Mouse (Mus musculus) heart, embryonic 14.5 days (tissue): ENCODE measurements around the gene Tank. TPM values are rescaled to one million over a fixed set of nuclear protein-coding genes. Genes with fewer than 3 reads are reported as not detected.
A peak's percentile ranks its signal among the peaks of the same experiment; 100 is the strongest.

Experiments used
- ATAC-seq: fragments of 200-750 bp; cut with Nextera tagmentation; 2 replicates; pipeline ENCODE4 v1.8.0; 2017; ENCODE audit warnings: low read depth, moderate TSS enrichment; ENCODE audit not compliant: insufficient number of reproducible peaks, insufficient read depth, low FRiP score
- H3K27ac ChIP-seq, 2 experiments: fragments of 200-500 bp in 1 of 2; fragments of 300-500 bp in 1 of 2; sonication (generic) in 1 of 2; replicated peaks in 1 of 2; 2 replicates each; pipeline ENCODE4 v1.5.1; 2012 to 2014; ENCODE audit warnings: low read depth in 2 of 2, low read length in 2 of 2, control low read depth in 1 of 2, mild to moderate bottlenecking in 1 of 2, mixed read lengths in 1 of 2; ENCODE audit not compliant: control insufficient read depth in 1 of 2, insufficient read depth in 1 of 2
- H3K27me3 ChIP-seq: fragments of 300-500 bp; sonication (generic); 2 replicates; pipeline ENCODE4 v1.6.1; 2014; ENCODE audit warnings: mild to moderate bottlenecking, low read length, control low read depth; ENCODE audit not compliant: control insufficient read depth, insufficient read depth
- H3K36me3 ChIP-seq: fragments of 300-500 bp; sonication (generic); 2 replicates; pipeline ENCODE4 v1.6.1; 2014; ENCODE audit warnings: mild to moderate bottlenecking, control low read depth, low read length, mixed read lengths; ENCODE audit not compliant: control insufficient read depth, insufficient read depth
- H3K4me1 ChIP-seq, 2 experiments: fragments of 200-500 bp in 1 of 2; fragments of 300-500 bp in 1 of 2; sonication (generic) in 1 of 2; 2 replicates each; pipeline ENCODE4 v1.6.1; 2012 to 2014; ENCODE audit warnings: low read length in 2 of 2, control low read depth in 1 of 2, mixed read lengths in 1 of 2; ENCODE audit not compliant: control insufficient read depth in 2 of 2, insufficient read depth in 2 of 2
- H3K4me2 ChIP-seq: fragments of 300-500 bp; sonication (generic); 2 replicates; pipeline ENCODE4 v1.6.1; 2014; ENCODE audit warnings: mild to moderate bottlenecking, low read length
- H3K4me3 ChIP-seq, 2 experiments: fragments of 200-500 bp in 1 of 2; fragments of 300-500 bp in 1 of 2; sonication (generic) in 1 of 2; 2 replicates each; pipeline ENCODE4 v1.5.1; 2012 to 2014; ENCODE audit warnings: low read length in 2 of 2, mild to moderate bottlenecking in 2 of 2, control low read depth in 1 of 2, low read depth in 1 of 2, moderate library complexity in 1 of 2; ENCODE audit not compliant: control insufficient read depth in 1 of 2, insufficient read depth in 1 of 2
- H3K9ac ChIP-seq: fragments of 300-500 bp; sonication (generic); 2 replicates; pipeline ENCODE4 v1.6.1; 2014; ENCODE audit warnings: mild to moderate bottlenecking, low read length
- H3K9me3 ChIP-seq: fragments of 300-500 bp; sonication (generic); 2 replicates; pipeline ENCODE4 v1.6.1; 2016; ENCODE audit warnings: low read length, control low read depth; ENCODE audit not compliant: control insufficient read depth
- WGBS: fragments of 180-500 bp; shearing (Covaris S2); extraction: QIAGEN DNeasy Blood & Tissue Kit; methylation state at CpG from one replicate; pipeline ENCODE4 v1.1.7; 2014; 5-methylcytosine and 5-hydroxymethylcytosine counted together
- polyA plus RNA-seq: library from polyadenylated mRNA; unstranded; fragments of >200 nt; fragmentation: Nextera tagmentation; extraction: Ambion mirVana; gene quantifications from 2 replicates; pipeline ENCODE4 v1.2.1, GENCODE M21; 2014

Tank gene
- polyA plus RNA-seq, 1 experiment from 2014 or later = 26.3 TPM

DNA sequence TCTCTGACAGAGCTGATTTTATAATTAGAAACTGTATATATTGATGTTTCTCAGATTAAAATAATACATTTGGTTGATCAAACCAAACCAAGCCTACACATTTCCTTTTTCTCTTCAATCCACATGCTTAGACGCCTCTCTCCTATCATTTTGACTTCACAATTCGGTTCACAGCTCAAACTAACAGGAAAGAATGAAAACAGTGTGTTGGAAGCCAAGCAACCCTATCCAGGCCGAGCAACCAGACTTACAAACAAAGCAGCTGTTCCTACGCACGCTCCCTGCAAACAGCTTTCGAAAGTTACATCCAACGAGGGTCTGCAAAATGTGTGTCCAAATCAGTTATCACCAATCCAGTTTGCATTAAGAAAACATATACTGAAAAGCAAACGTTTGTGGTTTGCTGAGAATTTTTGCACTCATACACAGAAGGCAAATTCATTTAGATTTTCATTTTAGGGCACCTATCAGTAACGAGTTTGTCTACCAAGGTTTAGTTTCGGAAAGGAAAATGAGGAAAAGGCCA, 2.2 kb downstream of the Tank start:
- Histone ChIP-seq H3K4me3 (no peak overlapping the region), H3K4me2 (no peak overlapping the region), H3K4me1 (no peaks in the 10 kb centered on the region), H3K27me3 (no peaks in the 10 kb centered on the region), H3K9me3 (no peaks in the 10 kb centered on the region), H3K36me3 (no peaks in the 10 kb centered on the region), H3K27ac (no peak overlapping the region), H3K9ac (no peak overlapping the region)
- WGBS = 68% methylated on average over 10 of the region's 10 CpGs
- no peak for ATAC-seq

DNA sequence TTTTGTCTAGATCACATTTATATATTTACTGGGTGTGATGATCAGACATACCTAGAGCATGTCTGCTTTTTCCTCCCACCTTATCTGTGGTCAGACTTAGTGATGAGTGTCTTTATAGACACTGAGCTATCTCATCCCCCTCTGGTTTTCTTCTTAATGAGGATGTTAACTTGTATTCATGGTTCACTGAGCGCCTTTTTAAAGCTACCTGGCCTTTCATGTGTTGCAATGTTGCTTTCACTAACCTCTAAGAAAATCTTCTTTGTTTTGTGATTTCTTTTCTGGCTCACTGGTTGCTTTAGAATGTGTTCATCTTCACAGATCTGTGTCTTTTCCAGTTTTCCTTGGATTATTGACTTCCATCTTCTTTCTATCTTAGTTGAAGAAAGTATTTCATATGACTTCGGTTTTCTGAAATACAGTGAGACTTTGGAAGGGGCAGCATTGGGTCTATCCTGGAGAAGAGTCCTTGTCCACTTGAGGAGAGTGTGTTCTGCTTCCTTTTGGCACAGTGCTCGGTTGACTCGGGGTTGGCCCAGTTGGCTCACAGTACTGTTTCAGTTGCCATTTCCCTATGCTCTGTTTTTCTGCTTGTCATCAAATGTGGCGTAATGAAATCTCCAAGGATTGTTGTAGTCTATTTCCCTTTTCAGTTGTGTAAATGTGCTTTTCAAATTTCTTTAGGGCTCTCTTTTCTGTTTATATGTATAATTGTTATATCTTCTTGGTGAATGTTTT, 4.4 kb downstream of the Tank start:
- Histone ChIP-seq H3K4me1 (no peaks in the 10 kb centered on the region), H3K9me3 (no peaks in the 10 kb centered on the region), H3K27me3 (no peaks in the 10 kb centered on the region), H3K9ac (no peak overlapping the region), H3K27ac (no peak overlapping the region), H3K4me2 (no peak overlapping the region), H3K36me3 (no peaks in the 10 kb centered on the region), H3K4me3 (no peak overlapping the region)
- no peak for ATAC-seq
- 82% methylated on average over 5 of the region's 5 CpGs for WGBS

- Histone ChIP-seq H3K4me2 (no peak overlapping the region), H3K4me1 (no peaks in the 10 kb centered on the region), H3K4me3 (no peak overlapping the region), H3K36me3 (no peaks in the 10 kb centered on the region), H3K27ac (no peak overlapping the region), H3K9me3 (no peaks in the 10 kb centered on the region), H3K27me3 (no peaks in the 10 kb centered on the region), H3K9ac (no peak overlapping the region)
- 53% methylated on average over 1 of the region's 1 CpGs for WGBS
- ATAC-seq = no peak
These were observed 7.1 kb downstream of the Tank start for GRCm38 (mm10) chr2:61585447-61585846.

GRCm38 (mm10) chr2:61586166-61586565, 7.8 kb downstream of the Tank start:
- H3K36me3 ChIP-seq = no peaks in the 10 kb centered on the region
- no peaks in the 10 kb centered on the region for H3K9me3 ChIP-seq
- H3K9ac ChIP-seq = no peak overlapping the region
- 89% methylated on average over 3 of the region's 3 CpGs for WGBS
- H3K4me2 ChIP-seq = no peak overlapping the region
- no peak overlapping the region for H3K27ac ChIP-seq
- no peaks in the 10 kb centered on the region for H3K27me3 ChIP-seq
- H3K4me3 ChIP-seq = no peak overlapping the region
- ATAC-seq = no peak
- H3K4me1 ChIP-seq = no peaks in the 10 kb centered on the region

DNA sequence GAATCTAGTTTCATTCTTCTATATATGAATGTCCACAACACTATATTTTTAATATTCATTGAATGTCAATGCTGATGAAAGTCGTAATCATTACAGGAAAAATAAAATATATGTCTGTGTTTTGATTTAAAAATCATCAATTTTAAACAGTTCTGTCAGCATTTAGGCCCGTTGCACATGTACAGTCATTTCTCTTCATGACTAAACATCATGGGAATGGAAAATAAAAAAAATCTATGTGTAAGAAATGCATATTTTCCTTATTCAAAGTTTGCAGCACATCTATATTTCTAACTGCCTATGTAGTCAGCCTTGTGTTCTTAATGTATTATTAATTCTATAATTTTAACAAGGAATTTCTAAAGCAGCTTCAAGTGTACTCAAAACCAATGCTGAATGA, 12.4 kb downstream of the Tank start:
- Histone ChIP-seq H3K9ac (no peak overlapping the region), H3K27me3 (no peaks in the 10 kb centered on the region), H3K4me3 (no peak overlapping the region), H3K4me2 (no peak overlapping the region), H3K9me3 (no peaks in the 10 kb centered on the region), H3K4me1 (no peaks in the 10 kb centered on the region), H3K27ac (no peak overlapping the region), H3K36me3 (no peaks in the 10 kb centered on the region)
- WGBS = 79% methylated on average over 2 of the region's 2 CpGs
- ATAC-seq = no peak

DNA sequence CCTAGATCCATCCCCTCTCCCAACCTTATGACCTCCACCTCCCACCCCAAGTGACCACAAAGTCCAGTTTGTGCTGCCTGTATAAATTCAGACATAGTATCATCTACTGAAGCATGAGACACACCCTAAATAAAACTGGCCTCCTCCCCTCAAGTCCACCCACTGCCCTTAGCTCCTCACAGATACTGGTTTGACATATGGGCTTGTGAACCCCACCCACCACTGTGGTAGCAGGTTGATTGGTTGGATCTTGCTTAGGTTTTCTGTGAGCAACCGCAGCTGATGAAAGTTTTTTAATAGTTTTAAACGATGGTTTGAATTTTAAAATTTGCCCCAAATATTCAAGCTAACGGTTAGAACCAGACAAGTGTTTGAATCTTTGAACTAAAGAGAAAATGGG, 13.7 kb downstream of the Tank start:
- no peaks in the 10 kb centered on the region for H3K4me1 ChIP-seq
- no peaks in the 10 kb centered on the region for H3K9me3 ChIP-seq
- H3K27me3 ChIP-seq = no peaks in the 10 kb centered on the region
- no peak overlapping the region for H3K9ac ChIP-seq
- no peak overlapping the region for H3K4me3 ChIP-seq
- H3K27ac ChIP-seq = no peak overlapping the region
- H3K36me3 ChIP-seq = no peaks in the 10 kb centered on the region
- H3K4me2 ChIP-seq = no peak overlapping the region
- WGBS = 87% methylated on average over 3 of the region's 3 CpGs
- ATAC-seq = no peak

DNA sequence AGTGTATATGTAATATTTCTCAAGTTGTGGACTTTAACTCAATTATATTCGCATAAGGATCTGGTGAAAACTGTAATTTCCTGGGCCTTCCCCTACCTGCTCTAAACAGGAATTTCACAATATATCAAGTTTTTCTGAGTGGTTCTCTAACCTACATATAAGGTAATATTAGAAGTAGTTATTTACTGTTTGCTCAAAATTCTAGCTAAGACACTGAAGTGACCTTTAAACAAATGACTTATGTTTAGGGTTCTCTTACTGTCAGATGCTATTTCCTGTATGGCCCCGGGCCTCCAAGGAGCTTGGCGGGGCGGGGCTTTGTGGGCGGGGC, 14.3 kb downstream of the Tank start:
- no peaks in the 10 kb centered on the region for H3K4me1 ChIP-seq
- H3K9me3 ChIP-seq = no peaks in the 10 kb centered on the region
- no peaks in the 10 kb centered on the region for H3K27me3 ChIP-seq
- H3K4me2 ChIP-seq = peak overlapping the region; percentile 85
- no peak for ATAC-seq
- no peak overlapping the region for H3K9ac ChIP-seq
- no peak overlapping the region for H3K27ac ChIP-seq
- peak overlapping the region; percentile 74 to 88; a peak in 3 of 4 replicates for H3K4me3 ChIP-seq
- H3K36me3 ChIP-seq = no peaks in the 10 kb centered on the region
- WGBS = 16% methylated on average over 5 of the region's 5 CpGs
